Comparison of ENCODE assay signal across 8 mouse cellular contexts in the genomic region with DNA sequence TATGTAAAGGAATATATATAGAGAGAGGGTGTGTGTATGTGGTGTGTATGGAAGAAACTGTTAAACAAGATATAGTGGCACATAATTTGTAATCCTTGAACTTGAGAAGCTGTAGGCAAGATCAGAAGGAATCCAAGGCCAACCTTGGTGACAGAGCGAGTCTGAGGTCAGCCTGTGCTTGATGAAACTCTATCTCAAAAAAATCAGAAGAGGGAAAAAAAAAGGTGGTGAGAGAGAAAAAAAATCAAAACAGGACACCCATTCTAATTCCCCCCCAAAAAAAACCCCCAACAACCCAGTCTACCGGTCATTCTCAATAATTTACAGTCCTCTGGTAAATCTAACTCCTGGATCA. TPM values are rescaled to one million over a fixed set of nuclear protein-coding genes. Genes with fewer than 3 reads are reported as not detected.
DNase-seq lines count a peak whose midpoint lies in the region; ATAC-seq and TF ChIP-seq lines count a peak whose summit lies in the region.

No protein-coding gene starts in this region.

- H3K79me2 ChIP-seq in heart, adult 2 months (replicated peaks; ENCODE audit: control insufficient read depth, insufficient read depth, low read length) = peaks cover 8% of the 10 kb centered on the region

- TF ChIP-seq POLR2A in heart, adult 2 months (IDR thresholded peaks at IDR 0.05; ENCODE audit: insufficient read depth, low read depth, low read length) = no peak

- H3K4me2 ChIP-seq in heart, postnatal 0 days (ENCODE audit: low read depth, low read length) = peak overlapping the region; percentile 92
- H3K4me2 ChIP-seq in embryonic facial prominence, embryonic 11.5 days (ENCODE audit: low read depth, low read length) = peak overlapping the region; percentile 98
- H3K4me2 ChIP-seq in hindbrain, embryonic 13.5 days = peak overlapping the region; percentile 99; the same call in 1 of the 2 replicates
- peak overlapping the region; percentile 98 for H3K4me2 ChIP-seq in midbrain, embryonic 11.5 days

- H3K36me3 ChIP-seq in heart, postnatal 0 days (replicated peaks; ENCODE audit: control insufficient read depth, insufficient read depth, low read length) = no peaks in the 10 kb centered on the region; the same call in 1 of the 2 replicates
- peaks cover 10% of the 10 kb centered on the region for H3K36me3 ChIP-seq in heart, adult 2 months (ENCODE audit: control insufficient read depth, insufficient read depth, low read length)
- no peaks in the 10 kb centered on the region for H3K36me3 ChIP-seq in embryonic facial prominence, embryonic 11.5 days (replicated peaks; ENCODE audit: control insufficient read depth, insufficient read depth, low read depth, low read length)
- peaks cover 10% of the 10 kb centered on the region; the same call in 1 of the 2 replicates for H3K36me3 ChIP-seq in hindbrain, embryonic 13.5 days
- no peaks in the 10 kb centered on the region for H3K36me3 ChIP-seq in midbrain, embryonic 11.5 days (ENCODE audit: control insufficient read depth, insufficient read depth, low read length)

- no peaks in the 10 kb centered on the region for H3K27me3 ChIP-seq in heart, postnatal 0 days (ENCODE audit: control insufficient read depth, insufficient read depth, low read length)
- no peaks in the 10 kb centered on the region for H3K27me3 ChIP-seq in heart, adult 2 months (ENCODE audit: control insufficient read depth, insufficient read depth, low read length)
- no peaks in the 10 kb centered on the region for H3K27me3 ChIP-seq in embryonic facial prominence, embryonic 11.5 days (ENCODE audit: control insufficient read depth, insufficient read depth, low read length)
- no peaks in the 10 kb centered on the region; the same call in 1 of the 2 replicates for H3K27me3 ChIP-seq in hindbrain, embryonic 13.5 days
- H3K27me3 ChIP-seq in midbrain, embryonic 11.5 days (ENCODE audit: control insufficient read depth, insufficient read depth, low read length) = no peaks in the 10 kb centered on the region

- TF ChIP-seq CTCF in heart, postnatal 0 days (IDR thresholded peaks at IDR 0.05; ENCODE audit: low read depth) = no peak
- no peak for TF ChIP-seq CTCF in heart, adult 2 months (IDR thresholded peaks at IDR 0.05)

- H3K4me1 ChIP-seq in heart, postnatal 0 days (ENCODE audit: control insufficient read depth, insufficient read depth) = peaks cover 38% of the 10 kb centered on the region
- H3K4me1 ChIP-seq in heart, adult 2 months (ENCODE audit: control insufficient read depth, insufficient read depth, low read length) = peaks cover 16% of the 10 kb centered on the region
- no peaks in the 10 kb centered on the region for H3K4me1 ChIP-seq in embryonic facial prominence, embryonic 11.5 days (ENCODE audit: control insufficient read depth, insufficient read depth, low read length)
- H3K4me1 ChIP-seq in hindbrain, embryonic 13.5 days (replicated peaks) = peaks cover 27% of the 10 kb centered on the region
- H3K4me1 ChIP-seq in midbrain, embryonic 11.5 days (ENCODE audit: control insufficient read depth, insufficient read depth, low read length) = peaks cover 15% of the 10 kb centered on the region

- H3K9me3 ChIP-seq in heart, postnatal 0 days (replicated peaks; ENCODE audit: control insufficient read depth, low read length) = no peaks in the 10 kb centered on the region
- no peaks in the 10 kb centered on the region for H3K9me3 ChIP-seq in embryonic facial prominence, embryonic 11.5 days (replicated peaks; ENCODE audit: control insufficient read depth, low read length)
- no peaks in the 10 kb centered on the region for H3K9me3 ChIP-seq in hindbrain, embryonic 13.5 days
- no peaks in the 10 kb centered on the region for H3K9me3 ChIP-seq in midbrain, embryonic 11.5 days (ENCODE audit: control insufficient read depth, low read length)

- TF ChIP-seq EP300 in heart, postnatal 0 days (IDR thresholded peaks at IDR 0.05; ENCODE audit: low read depth) = no peak
- no peak for TF ChIP-seq EP300 in heart, adult 2 months (IDR thresholded peaks at IDR 0.05; ENCODE audit: insufficient read depth, low read depth, low read length)

- no peak for DNase-seq in heart, postnatal 0 days (ENCODE audit: low spot score)
- DNase-seq in heart, adult 2 months = no peak
- DNase-seq in embryonic facial prominence, embryonic 11.5 days (ENCODE audit: low spot score) = no peak
- no peak for DNase-seq in midbrain, embryonic 11.5 days (ENCODE audit: low spot score, missing footprints)
- DNase-seq in urinary bladder, postnatal 14 days (ENCODE audit: low spot score) = no peak
- DNase-seq in kidney, postnatal 25 days = no peak

- no peak overlapping the region for H3K27ac ChIP-seq in heart, postnatal 0 days (ENCODE audit: low read depth)
- no peak overlapping the region for H3K27ac ChIP-seq in heart, adult 2 months
- H3K27ac ChIP-seq in embryonic facial prominence, embryonic 11.5 days (replicated peaks; ENCODE audit: low read depth, low read length) = no peak overlapping the region
- H3K27ac ChIP-seq in hindbrain, embryonic 13.5 days = no peak overlapping the region
- H3K27ac ChIP-seq in midbrain, embryonic 11.5 days (ENCODE audit: low read depth, low read length) = no peak overlapping the region

- no peak overlapping the region for H3K9ac ChIP-seq in heart, postnatal 0 days (replicated peaks; ENCODE audit: low read depth, low read length)
- no peak overlapping the region for H3K9ac ChIP-seq in heart, adult 2 months (ENCODE audit: low read depth, low read length)
- no peak overlapping the region for H3K9ac ChIP-seq in embryonic facial prominence, embryonic 11.5 days (replicated peaks; ENCODE audit: low read length)
- H3K9ac ChIP-seq in hindbrain, embryonic 13.5 days = no peak overlapping the region
- no peak overlapping the region for H3K9ac ChIP-seq in midbrain, embryonic 11.5 days (ENCODE audit: low read length)

- H3K4me3 ChIP-seq in heart, postnatal 0 days (ENCODE audit: low read depth, low read length) = peak overlapping the region; percentile 96
- H3K4me3 ChIP-seq in heart, adult 2 months = no peak overlapping the region; the same call in 1 of the 2 replicates
- H3K4me3 ChIP-seq in embryonic facial prominence, embryonic 11.5 days (ENCODE audit: low read depth, low read length) = no peak overlapping the region; the same call in 1 of the 2 replicates
- peak overlapping the region; percentile 94 for H3K4me3 ChIP-seq in hindbrain, embryonic 13.5 days
- H3K4me3 ChIP-seq in midbrain, embryonic 11.5 days (ENCODE audit: low read depth, low read length) = peak overlapping the region; percentile 99; the same call in 1 of the 2 replicates

- ATAC-seq in heart, postnatal 0 days (ENCODE audit: insufficient read depth, low read depth) = no peak
- ATAC-seq in embryonic facial prominence, embryonic 11.5 days (replicated peaks; ENCODE audit: insufficient number of reproducible peaks, low FRiP score, low TSS enrichment, low read depth) = 0 out of 2 replicates have a peak, but pooled peaks have one; percentile 24
- ATAC-seq in hindbrain, embryonic 13.5 days (ENCODE audit: low FRiP score) = no peak
- peak; percentile 12; the same call in 1 of the 2 replicates for ATAC-seq in midbrain, embryonic 11.5 days (ENCODE audit: low FRiP score)
- no peak for ATAC-seq in frontal cortex, adult (ENCODE audit: low TSS enrichment)

- WGBS in heart, postnatal 0 days = 19% methylated on average over 2 of the region's 2 CpGs
- WGBS in heart, adult 2 months = 14% methylated on average over 2 of the region's 2 CpGs
- WGBS in embryonic facial prominence, embryonic 11.5 days = 26% methylated on average over 2 of the region's 2 CpGs
- WGBS in hindbrain, embryonic 13.5 days = 35% methylated on average over 2 of the region's 2 CpGs
- 36% methylated on average over 2 of the region's 2 CpGs for WGBS in midbrain, embryonic 11.5 days

- intact Hi-C loops in heart, adult 2 months (cut with DNase I) = loop anchor here (2.0 kb wide), 1 partner anchor 31 kb away; no protein-coding TSS in a partner anchor

RNA-seq across cellular contexts. Expression of gene Pptc7, which starts 0.4 kb away (rescaled TPM):
- 33.9 and 40.3 TPM in 2 replicates for total RNA-seq in heart, postnatal 0 days (2014; rRNA removed; ENCODE audit: low replicate concordance)
- polyA plus RNA-seq in heart, postnatal 0 days (2015; fragmentation: Nextera tagmentation; extraction: Ambion mirVana) = 16.8 and 20.5 TPM in 2 replicates
- 100 to 1,000 TPM; 108 to 133 TPM for total RNA-seq in heart, adult 2 months (2021)
- polyA plus RNA-seq in heart, adult 2 months (2012; rRNA removed) = 77.5 and 122 TPM in 2 replicates
- polyA plus RNA-seq in embryonic facial prominence, embryonic 11.5 days (2014; fragmentation: Nextera tagmentation; extraction: Ambion mirVana) = 8.3 and 9.0 TPM in 2 replicates
- 8.0 and 8.3 TPM in 2 replicates for polyA plus RNA-seq in hindbrain, embryonic 13.5 days (2015; fragmentation: Nextera tagmentation; extraction: Ambion mirVana)
- 7.6 and 8.8 TPM in 2 replicates for polyA plus RNA-seq in midbrain, embryonic 11.5 days (2014; fragmentation: Nextera tagmentation; extraction: Ambion mirVana)

RNA-seq across cellular contexts. Expression of gene Tctn1, which starts 19.5 kb away (rescaled TPM):
- 5.7 and 21.6 TPM in 2 replicates for total RNA-seq in heart, postnatal 0 days (2014; rRNA removed; ENCODE audit: low replicate concordance)
- polyA plus RNA-seq in heart, postnatal 0 days (2015; fragmentation: Nextera tagmentation; extraction: Ambion mirVana) = 2.3 TPM in 2 replicates
- 1 to 10 TPM; 3.2 to 3.9 TPM for total RNA-seq in heart, adult 2 months (2021)
- polyA plus RNA-seq in heart, adult 2 months (2012; rRNA removed) = 9.4 and 9.8 TPM in 2 replicates
- 3.3 and 3.5 TPM in 2 replicates for polyA plus RNA-seq in embryonic facial prominence, embryonic 11.5 days (2014; fragmentation: Nextera tagmentation; extraction: Ambion mirVana)
- 5.9 and 6.6 TPM in 2 replicates for polyA plus RNA-seq in hindbrain, embryonic 13.5 days (2015; fragmentation: Nextera tagmentation; extraction: Ambion mirVana)
- polyA plus RNA-seq in midbrain, embryonic 11.5 days (2014; fragmentation: Nextera tagmentation; extraction: Ambion mirVana) = 4.3 and 4.8 TPM in 2 replicates

Comparison
In these comparisons a context has a peak if more than half of its experiments do, and no peak if none do; other contexts are left out.
1. H3K4me3 ChIP-seq: peak in heart, postnatal 0 days (single experiment), hindbrain, embryonic 13.5 days (single experiment) and midbrain, embryonic 11.5 days (single experiment); none in heart, adult 2 months (single experiment) and embryonic facial prominence, embryonic 11.5 days (single experiment).
2. ATAC-seq: peak in embryonic facial prominence, embryonic 11.5 days (single experiment) and midbrain, embryonic 11.5 days (single experiment); none in heart, postnatal 0 days (single experiment), hindbrain, embryonic 13.5 days (single experiment) and frontal cortex, adult (single experiment).
3. Peak in every context shown above with its lines, with median percentiles within 50 percentile points of each other: H3K4me2 ChIP-seq.